Mouse (Mus musculus): ENCODE measurements around the gene Scgb2a2.
"Not testable (repeated sequence)": the region's sequence is repeated elsewhere in the genome, so short reads cannot be mapped to it uniquely, and the experiment has no call there.

The Scgb2a2 gene

DNA sequence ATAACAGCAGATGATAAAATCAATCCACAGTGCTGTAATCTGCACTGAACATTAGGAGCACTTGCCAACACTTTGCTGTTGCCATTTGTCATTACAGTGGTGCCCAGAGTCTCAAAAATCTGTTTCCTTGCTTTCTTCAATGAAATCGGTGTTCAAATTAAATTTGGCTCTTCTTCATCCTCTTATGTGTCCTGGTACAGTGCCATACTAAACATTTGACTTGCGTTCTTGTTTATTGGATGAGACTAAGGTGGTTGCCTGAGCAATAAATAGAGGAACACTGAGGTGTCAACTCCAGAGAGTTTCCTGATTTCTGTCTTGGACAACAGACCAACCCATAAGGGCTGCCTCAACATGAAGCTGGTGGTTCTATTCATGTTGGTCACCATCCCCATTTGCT lies at the start of gene Scgb2a2:
Scgb2a2 (plus strand) TSS at position 301 of the 400 bp plus-strand sequence.
- no peak for DNase-seq (ENCODE audit: low read depth)

DNA sequence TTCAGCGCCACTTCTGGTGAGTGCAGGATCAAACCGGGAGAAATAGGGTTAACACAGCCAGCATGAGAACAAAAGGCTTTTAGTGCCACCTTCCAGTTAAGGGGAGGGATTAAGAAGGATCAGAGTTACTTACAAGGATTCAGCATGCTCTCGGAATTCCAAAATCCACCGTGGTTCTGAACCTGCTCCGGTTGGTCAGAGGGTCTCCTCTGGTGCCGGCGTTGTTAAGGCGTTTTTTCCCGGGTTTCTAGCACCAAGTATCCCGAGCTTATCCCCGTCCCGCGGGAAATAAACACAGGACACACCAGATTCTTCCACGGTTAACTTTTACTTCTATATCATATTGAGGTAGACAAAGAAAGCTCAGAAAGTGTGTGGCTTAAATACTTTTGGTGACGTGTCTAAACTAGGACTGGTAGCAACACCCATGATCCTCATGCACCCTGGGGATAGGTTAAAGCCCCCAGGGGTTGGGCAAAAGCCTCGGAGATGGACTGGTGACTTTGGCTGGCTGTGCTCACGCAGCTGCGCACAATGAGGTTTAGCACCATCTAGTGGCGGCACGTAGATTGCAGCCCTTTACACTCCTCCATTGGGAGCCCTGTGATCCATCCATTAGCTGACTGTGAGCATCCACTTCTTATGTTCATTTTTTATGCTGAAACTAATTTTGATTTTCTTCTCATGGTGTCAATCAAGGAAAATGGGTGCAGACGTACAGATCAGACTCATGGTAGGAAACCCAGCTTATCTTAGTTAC lies 10.6 kb upstream of the Scgb2a2 start:
- not testable (repeated sequence) for DNase-seq (ENCODE audit: low read depth)

DNA sequence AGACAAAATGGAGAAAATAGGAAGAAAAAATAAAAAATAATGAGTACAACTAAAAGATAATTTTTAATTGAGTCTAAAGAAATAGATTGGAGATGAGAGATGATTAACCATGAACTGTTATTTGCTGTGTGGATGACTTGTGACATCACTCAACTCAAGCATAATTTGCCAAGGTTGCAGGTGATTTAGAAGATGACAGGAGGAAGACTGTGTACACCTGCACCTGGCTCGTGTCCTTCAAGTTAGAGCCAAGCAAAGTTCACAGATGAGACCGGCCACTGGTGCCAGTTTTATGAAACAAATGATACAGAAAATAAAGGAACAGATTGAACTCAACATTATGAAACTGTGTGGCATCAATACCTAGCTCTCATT lies 10.0 kb upstream of the Scgb2a2 start:
- no peak for DNase-seq (ENCODE audit: low read depth)

DNA sequence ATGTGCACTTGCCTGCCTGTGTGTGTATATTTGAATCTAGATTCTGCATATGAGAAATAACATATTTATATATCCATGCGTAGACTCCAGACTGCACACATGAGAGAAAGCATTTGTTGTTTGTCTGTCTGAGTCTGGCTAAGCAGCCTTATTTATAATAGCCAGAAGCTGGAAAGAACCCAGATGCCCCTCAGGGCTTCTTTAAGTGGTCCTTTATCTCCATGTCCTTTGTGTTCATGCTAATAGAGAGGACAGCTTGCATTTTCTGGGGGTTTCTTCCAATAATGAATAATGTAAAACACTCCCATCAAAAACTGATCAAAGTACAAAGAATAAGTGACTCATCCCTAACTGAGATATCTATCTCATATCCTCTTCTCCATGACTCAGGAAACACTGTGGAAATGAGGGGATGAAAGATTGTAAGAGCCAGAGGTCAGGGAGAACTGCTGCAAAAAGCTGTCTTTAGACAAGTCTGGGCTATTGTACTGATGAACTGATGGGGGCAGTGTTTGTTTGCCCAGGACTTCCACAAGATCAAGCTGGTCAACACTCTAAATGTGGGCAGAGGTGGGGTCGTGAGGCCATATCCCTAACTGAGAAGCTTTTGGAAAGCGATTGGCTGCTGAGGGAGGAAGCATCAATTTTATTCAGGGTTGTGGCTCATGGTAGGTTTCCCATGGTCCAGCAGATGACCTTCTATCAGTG lies 2.2 kb downstream of the Scgb2a2 start:
- DNase-seq (ENCODE audit: low read depth) = not testable (repeated sequence)

DNA sequence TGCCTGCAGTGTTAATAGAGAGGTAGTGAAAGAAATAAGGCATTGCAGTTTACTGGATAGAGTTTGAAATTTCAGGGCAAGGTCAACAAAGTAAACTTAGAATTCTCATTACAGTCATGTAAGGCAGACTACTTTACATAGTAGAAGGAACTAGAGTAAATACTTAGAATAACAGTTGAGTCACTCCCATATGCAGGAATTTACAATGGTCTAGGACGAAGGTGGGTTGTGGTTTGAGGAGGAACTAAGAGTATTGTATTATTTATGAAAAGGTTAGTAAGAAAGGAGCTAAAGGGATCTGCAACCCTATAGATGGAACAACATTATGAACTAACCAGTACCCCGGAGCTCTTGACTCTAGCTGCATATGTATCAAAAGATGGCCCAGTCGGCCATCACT lies 13.5 kb downstream of the Scgb2a2 start:
- not testable (repeated sequence) for DNase-seq (ENCODE audit: low read depth)

DNA sequence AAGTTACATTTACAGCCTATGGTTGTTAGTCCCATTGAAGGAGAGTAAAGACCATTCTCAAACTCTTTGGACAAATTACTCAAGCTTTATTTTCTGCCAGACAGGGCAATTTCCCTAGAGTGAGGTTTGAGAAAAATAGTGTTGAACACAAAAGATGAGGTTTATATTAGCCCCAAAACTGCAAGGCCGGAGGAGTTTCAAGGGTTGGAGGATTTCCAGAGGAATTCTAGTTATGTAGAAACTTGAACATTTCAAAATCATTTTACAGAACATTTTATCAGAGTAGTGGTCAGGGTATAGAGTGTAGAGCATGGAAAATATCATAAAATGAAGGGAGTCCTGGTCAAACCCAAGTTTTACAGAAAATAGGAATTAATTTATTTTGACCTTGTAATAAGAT lies 17.5 kb downstream of the Scgb2a2 start:
- DNase-seq (ENCODE audit: low read depth) = no peak

DNA sequence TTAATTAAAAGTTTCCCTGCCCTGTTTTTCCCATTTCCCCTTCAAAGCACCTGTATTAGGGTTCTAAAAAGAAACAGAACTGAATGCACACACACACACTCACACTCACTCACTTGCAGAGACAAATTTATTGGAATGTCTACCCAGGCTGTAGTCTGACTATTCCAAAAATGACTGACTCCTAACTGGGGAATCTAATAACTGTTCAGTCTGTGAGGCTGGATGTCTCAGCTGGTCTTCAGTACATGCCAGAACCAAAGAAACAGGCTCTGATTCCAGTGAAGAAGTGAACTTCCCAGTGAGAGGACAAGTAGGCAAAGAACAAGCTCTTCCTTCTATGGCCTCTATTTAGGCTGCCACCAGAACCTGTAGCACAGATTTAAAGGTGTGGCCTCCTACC lies 18.1 kb downstream of the Scgb2a2 start:
- no peak for DNase-seq (ENCODE audit: low read depth)

DNA sequence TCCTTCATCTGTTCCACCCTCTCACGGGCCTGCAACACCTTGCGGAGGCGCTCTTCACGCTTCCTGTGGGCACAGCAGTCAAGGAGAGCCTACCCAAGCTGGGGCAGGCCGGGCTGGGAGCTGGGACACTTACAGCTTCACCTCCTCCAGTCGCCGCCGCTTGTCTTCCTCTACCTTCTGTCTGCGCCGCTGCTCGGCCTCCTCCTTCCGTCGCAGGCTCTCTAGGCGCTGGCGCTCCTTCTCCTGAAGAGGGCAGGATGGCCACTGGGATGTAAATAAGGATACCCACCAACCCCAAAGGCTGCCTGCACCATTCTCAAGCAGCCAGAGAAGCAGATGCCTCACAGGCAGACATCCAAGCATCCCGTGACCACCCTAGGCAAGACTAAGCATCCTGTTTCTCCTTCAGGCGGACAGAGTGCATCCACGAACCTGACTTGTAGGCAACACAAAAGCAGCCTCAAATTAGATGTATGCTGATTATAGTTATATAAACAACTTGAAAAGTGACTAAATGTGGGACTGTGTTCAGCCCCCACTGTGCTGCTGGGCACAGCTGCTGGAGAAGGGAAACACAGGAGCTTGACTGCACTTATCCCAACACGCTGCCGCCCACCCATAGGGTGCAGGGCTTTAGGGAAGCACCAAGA lies 30.9 kb downstream of the Scgb2a2 start:
- no peak for DNase-seq (ENCODE audit: low read depth)

DNA sequence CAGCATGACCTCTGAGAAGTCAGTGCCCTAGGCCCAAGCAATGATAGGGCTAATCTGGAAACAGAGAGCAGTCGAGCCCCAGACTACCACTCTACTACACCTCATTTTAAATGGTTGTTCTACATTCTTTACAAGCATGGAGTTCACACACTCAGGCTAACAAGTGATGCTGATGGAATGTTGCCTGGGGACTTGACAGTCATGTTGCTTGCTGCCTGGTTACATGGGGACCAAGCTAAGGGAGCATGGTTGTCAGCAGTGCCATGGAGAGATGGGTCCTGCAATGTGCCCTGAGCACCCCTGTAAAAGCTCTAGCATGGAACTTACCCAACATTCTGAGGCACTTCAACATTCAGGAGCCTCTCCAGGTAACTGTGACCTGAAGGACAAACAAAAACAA lies 39.0 kb downstream of the Scgb2a2 start:
- DNase-seq (ENCODE audit: low read depth) = no peak

DNA sequence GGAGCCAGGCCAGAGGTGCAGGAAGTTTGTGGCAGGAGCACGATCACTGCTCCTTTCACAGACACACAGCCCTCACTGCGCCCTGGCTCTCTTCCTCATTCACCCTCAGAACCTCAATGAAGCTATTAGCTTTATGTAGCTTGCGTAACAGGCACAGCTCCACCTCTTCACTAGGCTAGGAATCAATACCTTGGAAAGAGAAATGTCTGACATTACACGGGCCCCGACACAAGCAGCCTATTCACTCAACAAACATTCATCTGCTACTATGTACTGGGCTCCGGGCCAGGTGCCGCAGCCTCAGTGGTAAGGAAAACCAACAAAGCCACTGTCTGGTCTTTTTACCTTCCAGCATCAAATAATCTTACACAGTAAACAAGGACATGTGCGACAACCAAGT lies 39.4 kb downstream of the Scgb2a2 start:
- DNase-seq (ENCODE audit: low read depth) = no peak

DNA sequence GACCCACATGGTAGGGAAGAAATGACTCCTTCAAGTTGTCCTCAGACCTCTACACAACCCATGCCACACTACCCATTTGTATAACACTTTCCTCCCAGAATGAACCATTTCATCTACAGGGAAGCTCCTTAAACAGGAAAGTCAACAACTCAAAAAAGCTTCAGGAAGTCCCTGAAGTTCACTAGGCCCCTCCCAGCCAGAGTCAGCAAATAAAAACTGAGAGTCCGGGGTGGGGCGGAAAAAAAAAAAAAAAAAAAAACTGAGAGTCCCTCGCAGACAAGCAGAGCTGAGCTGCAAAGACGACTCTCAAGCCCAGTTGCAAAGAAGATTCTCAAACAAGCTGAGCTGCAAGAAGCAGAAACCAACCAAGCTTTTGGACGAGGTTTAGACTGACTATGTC lies 48.7 kb downstream of the Scgb2a2 start:
- DNase-seq (ENCODE audit: low read depth) = no peak

DNA sequence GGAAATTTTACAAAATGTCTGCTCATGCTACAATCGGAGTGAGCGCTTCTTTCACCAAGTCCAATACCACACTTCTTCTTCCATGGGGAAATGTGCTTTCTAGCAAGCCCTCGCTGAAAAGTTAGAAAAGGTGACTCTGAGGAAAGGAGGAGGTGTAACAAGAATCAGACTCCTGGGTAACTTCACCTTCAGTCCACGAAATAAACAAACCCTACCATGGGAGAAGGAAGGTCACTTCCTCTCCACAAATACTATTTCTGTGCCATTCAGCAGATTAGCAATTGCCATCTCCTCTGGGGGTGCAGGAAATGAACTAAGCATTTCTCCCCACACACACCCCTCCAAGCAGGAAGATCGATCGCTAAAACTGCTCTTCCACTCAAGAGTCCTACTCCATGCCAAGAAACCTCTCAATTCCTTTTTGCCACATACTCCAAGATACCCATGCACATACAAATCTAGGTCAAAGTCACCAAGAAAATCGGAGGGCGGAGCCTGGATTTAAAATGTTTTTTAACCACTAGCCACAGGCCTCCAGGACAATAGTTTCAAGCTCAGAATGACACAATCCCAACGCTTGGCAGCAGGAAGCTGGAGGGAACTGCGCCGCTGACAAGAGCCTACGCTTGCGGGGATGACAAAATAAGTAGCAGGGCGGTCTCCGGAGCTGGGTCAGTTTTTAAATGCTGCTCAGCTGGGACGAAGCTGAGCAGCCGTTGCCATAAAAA lies 51.1 kb downstream of the Scgb2a2 start:
- no peak for DNase-seq (ENCODE audit: low read depth)

DNA sequence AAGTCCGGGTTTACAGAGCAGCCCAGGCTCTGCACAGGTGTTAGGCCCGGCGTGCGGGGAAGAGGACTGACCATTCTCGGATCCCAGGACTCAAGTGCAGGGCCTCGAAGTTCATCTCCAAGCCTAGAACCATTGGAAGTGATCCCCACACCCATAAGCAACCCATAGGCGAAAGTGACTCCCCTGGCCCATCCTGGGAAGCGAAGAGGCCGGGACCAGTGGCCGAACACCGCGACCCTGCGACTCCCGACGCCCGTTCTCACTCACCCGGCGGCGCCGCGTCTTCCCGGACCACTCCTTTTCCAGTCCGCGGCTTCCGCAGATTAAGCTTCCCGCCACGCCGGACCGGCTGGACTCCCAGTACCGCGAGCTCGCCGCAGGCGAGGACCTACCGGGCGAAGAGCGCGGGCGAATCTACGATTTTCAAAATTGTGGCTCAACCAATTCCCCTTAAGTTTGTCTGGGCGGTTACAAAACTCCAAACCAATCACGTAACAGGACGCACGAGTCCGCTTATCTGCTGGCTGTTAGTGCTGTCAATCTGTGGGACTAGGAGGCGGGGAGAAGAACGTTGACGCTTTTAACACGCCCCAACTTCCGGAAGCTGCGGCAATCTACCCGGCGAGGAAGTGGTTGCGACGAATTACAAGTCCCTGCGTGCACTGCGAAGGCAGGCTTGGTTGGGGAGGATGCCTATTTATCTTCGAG lies 51.9 kb downstream of the Scgb2a2 start, which contains the start of gene Incenp:
Incenp (minus strand) TSS at position 480 of the 708 bp plus-strand sequence.
- DNase-seq (ENCODE audit: low read depth) = peak; percentile 98

DNA sequence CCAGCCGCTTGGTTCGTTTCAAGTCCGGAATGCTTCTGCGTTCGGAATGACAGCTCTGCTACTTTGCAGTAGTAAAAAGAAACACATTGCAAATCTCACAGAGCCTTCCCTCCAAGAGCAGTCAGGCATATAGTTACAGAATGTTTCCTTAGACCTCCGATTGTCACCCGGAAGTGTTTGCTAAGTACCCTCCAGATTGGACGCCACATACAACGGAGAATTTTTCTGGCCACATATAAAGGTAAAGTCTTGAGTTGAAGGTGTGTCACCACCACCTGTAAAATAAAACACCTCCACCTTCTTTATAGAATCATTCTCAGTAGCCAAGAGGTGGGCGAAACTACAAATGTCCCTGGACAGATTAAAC lies 52.4 kb downstream of the Scgb2a2 start:
- no peak for DNase-seq (ENCODE audit: low read depth)

DNA sequence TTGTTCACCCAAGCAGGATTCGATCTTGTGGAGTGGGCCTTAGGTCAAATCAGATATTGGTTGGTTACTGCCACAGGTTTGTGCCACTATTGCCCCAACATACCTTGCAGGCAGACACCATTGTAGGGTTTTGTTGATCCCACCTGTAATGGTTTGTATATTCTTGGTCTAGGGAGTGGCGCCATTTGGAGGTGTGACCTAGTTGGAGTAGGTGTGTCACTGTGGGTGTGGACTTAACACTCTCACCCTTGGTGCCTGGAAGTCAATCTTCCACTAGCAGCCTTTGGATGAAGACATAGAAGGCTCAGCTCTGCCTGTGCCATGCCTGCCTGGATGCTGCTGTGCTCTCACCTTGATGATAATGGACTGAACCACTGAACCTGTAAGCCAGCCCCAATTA lies 53.3 kb downstream of the Scgb2a2 start:
- DNase-seq (ENCODE audit: low read depth) = not testable (repeated sequence)

Data from c-Kit-positive CD71-positive TER-119-negative erythroid progenitor cells, embryonic 14.5 days (primary cell).